Mouse (Mus musculus): Measurements from ENCODE around the gene Dld. TPM values are rescaled to one million over a fixed set of nuclear protein-coding genes. Genes with fewer than 3 reads are reported as not detected.

Dld gene
- polyA plus RNA-seq, 1 experiment from 2014 or later = 112 TPM

- Histone ChIP-seq H3K27me3 (no peaks in the 10 kb centered on the region), H3K36me3 (no peaks in the 10 kb centered on the region), H3K4me1 (replicated peaks) (peaks cover 13% of the 10 kb centered on the region), H3K9me3 (no peaks in the 10 kb centered on the region), H3K9ac (no peak overlapping the region), H3K4me3 (0 out of 2 replicates have a peak overlapping the region, but pooled peaks have one; percentile 19), H3K27ac (replicated peaks) (no peak overlapping the region), H3K4me2 (peak overlapping the region; percentile 45)
- ATAC-seq (ENCODE audit: low FRiP score, low read depth) = peak; percentile 87
- WGBS = 38% methylated on average over 9 of the region's 9 CpGs
Measured at GRCm38 (mm10) chr12:31374603-31375282, 23.5 kb upstream of the Dld start.

- Histone ChIP-seq H3K27me3 (no peaks in the 10 kb centered on the region), H3K4me1 (replicated peaks) (no peaks in the 10 kb centered on the region), H3K4me3 (no peak overlapping the region), H3K27ac (replicated peaks) (no peak overlapping the region), H3K9me3 (no peaks in the 10 kb centered on the region), H3K9ac (no peak overlapping the region), H3K4me2 (no peak overlapping the region), H3K36me3 (no peaks in the 10 kb centered on the region)
- no peak for ATAC-seq (ENCODE audit: low FRiP score, low read depth)
- 89% methylated on average over 7 of the region's 7 CpGs for WGBS
Measured at GRCm38 (mm10) chr12:31369656-31370055, 18.4 kb upstream of the Dld start.

- Histone ChIP-seq H3K9me3 (no peaks in the 10 kb centered on the region), H3K27me3 (no peaks in the 10 kb centered on the region), H3K27ac (replicated peaks) (no peak overlapping the region), H3K9ac (no peak overlapping the region), H3K4me3 (no peak overlapping the region), H3K4me1 (replicated peaks) (no peaks in the 10 kb centered on the region), H3K4me2 (no peak overlapping the region), H3K36me3 (no peaks in the 10 kb centered on the region)
- 94% methylated on average over 1 of the region's 1 CpGs for WGBS
- no peak for ATAC-seq (ENCODE audit: low FRiP score, low read depth)
Measured at GRCm38 (mm10) chr12:31369118-31369517, 17.9 kb upstream of the Dld start.

GRCm38 (mm10) chr12:31367721-31368120, 16.5 kb upstream of the Dld start:
- H3K4me2 ChIP-seq = no peak overlapping the region
- no peak for ATAC-seq (ENCODE audit: low FRiP score, low read depth)
- H3K27me3 ChIP-seq = no peaks in the 10 kb centered on the region
- H3K9ac ChIP-seq = no peak overlapping the region
- no peaks in the 10 kb centered on the region for H3K9me3 ChIP-seq
- no peaks in the 10 kb centered on the region for H3K36me3 ChIP-seq
- no peaks in the 10 kb centered on the region for H3K4me1 ChIP-seq (replicated peaks)
- H3K4me3 ChIP-seq = no peak overlapping the region
- WGBS = 82% methylated on average over 5 of the region's 5 CpGs
- H3K27ac ChIP-seq (replicated peaks) = no peak overlapping the region

- WGBS = 51% methylated on average over 3 of the region's 3 CpGs
- Histone ChIP-seq H3K4me1 (replicated peaks) (no peaks in the 10 kb centered on the region), H3K36me3 (no peaks in the 10 kb centered on the region), H3K9me3 (no peaks in the 10 kb centered on the region), H3K4me3 (no peak overlapping the region), H3K4me2 (no peak overlapping the region), H3K27ac (replicated peaks) (no peak overlapping the region), H3K9ac (no peak overlapping the region), H3K27me3 (no peaks in the 10 kb centered on the region)
- no peak for ATAC-seq (ENCODE audit: low FRiP score, low read depth)
Measured at GRCm38 (mm10) chr12:31366428-31366827, 15.2 kb upstream of the Dld start.

- WGBS = 32% methylated on average over 15 of the region's 15 CpGs
- H3K27me3 ChIP-seq = no peaks in the 10 kb centered on the region
- peaks cover 19% of the 10 kb centered on the region for H3K4me1 ChIP-seq (replicated peaks)
- H3K36me3 ChIP-seq = peaks cover 16% of the 10 kb centered on the region
- peak overlapping the region; percentile 90 for H3K4me2 ChIP-seq
- peak overlapping the region; percentile 88 for H3K4me3 ChIP-seq
- H3K9me3 ChIP-seq = no peaks in the 10 kb centered on the region
- peak overlapping the region; percentile 95 for H3K9ac ChIP-seq
- no peak overlapping the region for H3K27ac ChIP-seq (replicated peaks)
- ATAC-seq (ENCODE audit: low FRiP score, low read depth) = no peak
Measured at GRCm38 (mm10) chr12:31350191-31350943, 886 bp downstream of the Dld start.

- Histone ChIP-seq H3K27me3 (no peaks in the 10 kb centered on the region), H3K9ac (no peak overlapping the region), H3K36me3 (peaks cover 71% of the 10 kb centered on the region), H3K4me3 (no peak overlapping the region), H3K4me1 (replicated peaks) (no peaks in the 10 kb centered on the region), H3K9me3 (no peaks in the 10 kb centered on the region), H3K27ac (replicated peaks) (no peak overlapping the region), H3K4me2 (no peak overlapping the region)
- ATAC-seq (ENCODE audit: low FRiP score, low read depth) = no peak
- 94% methylated on average over 1 of the region's 1 CpGs for WGBS
Measured at GRCm38 (mm10) chr12:31333261-31333660, 18.0 kb downstream of the Dld start.

GRCm38 (mm10) chr12:31327139-31327538, 24.1 kb downstream of the Dld start:
- Histone ChIP-seq H3K9me3 (no peaks in the 10 kb centered on the region), H3K27ac (replicated peaks) (no peak overlapping the region), H3K36me3 (peaks cover 24% of the 10 kb centered on the region), H3K27me3 (no peaks in the 10 kb centered on the region), H3K4me2 (no peak overlapping the region), H3K4me1 (replicated peaks) (no peaks in the 10 kb centered on the region), H3K4me3 (no peak overlapping the region), H3K9ac (no peak overlapping the region)
- ATAC-seq (ENCODE audit: low FRiP score, low read depth) = no peak
- WGBS = 95% methylated on average over 9 of the region's 9 CpGs

GRCm38 (mm10) chr12:31323136-31323695, 28.0 kb downstream of the Dld start:
- no peaks in the 10 kb centered on the region for H3K9me3 ChIP-seq
- H3K4me1 ChIP-seq (replicated peaks) = peaks cover under 1% of the 10 kb centered on the region; the same call in 1 of the 2 replicates
- no peaks in the 10 kb centered on the region; the same call in 1 of the 2 replicates for H3K36me3 ChIP-seq
- 86% methylated on average over 9 of the region's 9 CpGs for WGBS
- ATAC-seq (ENCODE audit: low FRiP score, low read depth) = no peak
- H3K9ac ChIP-seq = no peak overlapping the region
- no peak overlapping the region for H3K27ac ChIP-seq (replicated peaks)
- H3K4me3 ChIP-seq = no peak overlapping the region
- no peak overlapping the region for H3K4me2 ChIP-seq
- no peaks in the 10 kb centered on the region for H3K27me3 ChIP-seq

GRCm38 (mm10) chr12:31321532-31321931, 29.7 kb downstream of the Dld start:
- no peak overlapping the region for H3K27ac ChIP-seq (replicated peaks)
- ATAC-seq (ENCODE audit: low FRiP score, low read depth) = no peak
- H3K4me1 ChIP-seq (replicated peaks) = peaks cover 3% of the 10 kb centered on the region; the same call in 1 of the 2 replicates
- 96% methylated on average over 1 of the region's 1 CpGs for WGBS
- no peak overlapping the region for H3K9ac ChIP-seq
- no peak overlapping the region for H3K4me2 ChIP-seq
- no peaks in the 10 kb centered on the region for H3K9me3 ChIP-seq
- H3K4me3 ChIP-seq = no peak overlapping the region
- no peaks in the 10 kb centered on the region for H3K36me3 ChIP-seq
- H3K27me3 ChIP-seq = no peaks in the 10 kb centered on the region

GRCm38 (mm10) chr12:31320817-31321216, 30.4 kb downstream of the Dld start:
- no peak overlapping the region for H3K9ac ChIP-seq
- WGBS = 80% methylated on average over 13 of the region's 13 CpGs
- H3K27ac ChIP-seq (replicated peaks) = no peak overlapping the region
- ATAC-seq (ENCODE audit: low FRiP score, low read depth) = no peak
- H3K9me3 ChIP-seq = no peaks in the 10 kb centered on the region
- no peak overlapping the region for H3K4me3 ChIP-seq
- no peaks in the 10 kb centered on the region for H3K27me3 ChIP-seq
- peaks cover 3% of the 10 kb centered on the region; the same call in 1 of the 2 replicates for H3K4me1 ChIP-seq (replicated peaks)
- H3K4me2 ChIP-seq = no peak overlapping the region
- no peaks in the 10 kb centered on the region for H3K36me3 ChIP-seq

GRCm38 (mm10) chr12:31318409-31318963, 32.8 kb downstream of the Dld start:
- H3K36me3 ChIP-seq = no peaks in the 10 kb centered on the region; the same call in 1 of the 2 replicates
- no peaks in the 10 kb centered on the region for H3K27me3 ChIP-seq
- H3K9ac ChIP-seq = no peak overlapping the region
- no peak overlapping the region for H3K4me3 ChIP-seq
- peaks cover 3% of the 10 kb centered on the region; the same call in 1 of the 2 replicates for H3K4me1 ChIP-seq (replicated peaks)
- WGBS = 71% methylated on average over 10 of the region's 10 CpGs
- no peaks in the 10 kb centered on the region for H3K9me3 ChIP-seq
- no peak overlapping the region for H3K27ac ChIP-seq (replicated peaks)
- 0 out of 2 replicates have a peak, but pooled peaks have one; percentile 23 for ATAC-seq (ENCODE audit: low FRiP score, low read depth)
- H3K4me2 ChIP-seq = no peak overlapping the region

Measured in hindbrain, embryonic 15.5 days (tissue).